Mouse (Mus musculus): ENCODE measurements around the gene Ggcx.

GRCm38 (mm10) chr6:72480422-72480702 is 66.3 kb downstream of the Ggcx start:
- TF ChIP-seq E2F4 (IDR thresholded peaks at IDR 0.05; ENCODE audit: insufficient read depth) (no peak), MAX (IDR thresholded peaks at IDR 0.05; ENCODE audit: low read depth) (no peak), POLR2A (IDR thresholded peaks at IDR 0.05; ENCODE audit: insufficient read length, low read depth) (no peak), USF1 (IDR thresholded peaks at IDR 0.05; ENCODE audit: low read depth) (no peak), MYOD1 (IDR thresholded peaks at IDR 0.05; ENCODE audit: control insufficient read depth in 1 of 3, insufficient read length in 2 of 3, low read depth in 2 of 3) (no peak), POLR2AphosphoS2 (IDR thresholded peaks at IDR 0.05; ENCODE audit: insufficient read length, low read depth) (no peak), MYOG (IDR thresholded peaks at IDR 0.05; ENCODE audit: control insufficient read depth in 1 of 3, insufficient read depth in 1 of 3, insufficient read length in 2 of 3, low read depth in 2 of 3) (no peak)

Measured in myocyte (in vitro differentiated cells).